Mouse (Mus musculus): ENCODE data around the gene Gm42957.

DNA sequence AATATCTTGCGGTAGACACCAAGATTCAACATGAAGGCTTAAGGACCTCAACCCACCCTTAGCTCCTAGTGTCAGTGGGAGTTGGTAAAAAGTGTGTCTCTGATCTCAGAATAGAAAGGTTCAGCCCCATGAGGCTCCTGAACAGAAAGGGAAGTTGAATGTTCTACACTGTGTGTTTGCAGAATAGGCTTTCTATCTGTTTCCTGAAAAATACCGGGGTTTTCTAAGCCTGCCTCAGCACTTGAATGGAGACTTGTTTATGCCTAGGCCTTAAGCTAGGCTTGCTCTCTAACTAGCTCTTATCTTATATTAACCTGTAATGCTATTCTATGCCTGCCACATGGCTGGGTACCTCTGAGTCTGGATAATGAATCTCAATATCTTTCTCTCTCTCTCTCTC lies 25.6 kb downstream of the Gm42957 start:
- TF ChIP-seq POLR2A (IDR thresholded peaks at IDR 0.05; ENCODE audit: insufficient read length, low read depth) (no peak), MAX (IDR thresholded peaks at IDR 0.05; ENCODE audit: low read depth) (no peak), USF1 (IDR thresholded peaks at IDR 0.05; ENCODE audit: low read depth) (no peak), TCF12 (IDR thresholded peaks at IDR 0.05; ENCODE audit: insufficient read depth, poor library complexity, severe bottlenecking) (no peak), MYOG (IDR thresholded peaks at IDR 0.05; ENCODE audit: control insufficient read depth in 1 of 3, insufficient read depth in 1 of 3, insufficient read length in 2 of 3, low read depth in 2 of 3) (no peak), POLR2AphosphoS2 (IDR thresholded peaks at IDR 0.05; ENCODE audit: insufficient read length, low read depth) (no peak), TCF3 (IDR thresholded peaks at IDR 0.05; ENCODE audit: insufficient read length, low read depth) (no peak), CEBPB (IDR thresholded peaks at IDR 0.05; ENCODE audit: insufficient read depth, poor library complexity, severe bottlenecking) (no peak), MYOD1 (IDR thresholded peaks at IDR 0.05; ENCODE audit: control insufficient read depth in 1 of 3, insufficient read length in 2 of 3, low read depth in 2 of 3) (no peak)
